Mouse (Mus musculus): ENCODE measurements around the gene Tns1.

DNA sequence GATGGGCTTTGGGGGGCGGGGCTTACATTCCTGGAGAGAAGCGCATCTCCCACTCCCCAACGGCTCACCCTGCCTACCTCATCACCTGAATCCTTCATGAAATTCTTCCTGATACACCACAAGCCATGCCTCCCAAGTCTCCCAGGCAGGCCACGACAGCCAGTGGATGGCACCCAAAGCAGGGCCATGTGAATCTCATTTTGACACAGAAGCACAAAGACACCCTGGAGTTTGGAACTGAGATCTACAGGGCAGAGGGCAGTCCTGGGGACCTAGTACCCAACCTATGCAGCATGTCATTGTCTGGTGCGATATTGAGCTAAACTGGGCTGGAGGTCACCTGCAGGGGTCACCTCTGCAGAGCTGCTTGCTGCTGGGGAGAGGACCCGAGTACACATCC lies 104.0 kb downstream of the Tns1 start:
- TF ChIP-seq POLR2A (IDR thresholded peaks at IDR 0.05; ENCODE audit: extremely low read depth, insufficient read depth, low read length) (no peak), CTCF (IDR thresholded peaks at IDR 0.05; ENCODE audit: low read depth, low read length) (no peak)

Measured in liver, adult 2 months (tissue).